Mouse (Mus musculus) spleen, postnatal 4 days (tissue): Measurements from ENCODE around the gene Olfr910.
A peak's percentile ranks its signal among the peaks of the same experiment; 100 is the strongest.

Experiments used
- DNase-seq, 2 experiments: peaks; one replicate each; pipeline ENCODE4 v3.0.0; 2022; ENCODE audit warnings: low spot score in 2 of 2

The Olfr910 gene

DNA sequence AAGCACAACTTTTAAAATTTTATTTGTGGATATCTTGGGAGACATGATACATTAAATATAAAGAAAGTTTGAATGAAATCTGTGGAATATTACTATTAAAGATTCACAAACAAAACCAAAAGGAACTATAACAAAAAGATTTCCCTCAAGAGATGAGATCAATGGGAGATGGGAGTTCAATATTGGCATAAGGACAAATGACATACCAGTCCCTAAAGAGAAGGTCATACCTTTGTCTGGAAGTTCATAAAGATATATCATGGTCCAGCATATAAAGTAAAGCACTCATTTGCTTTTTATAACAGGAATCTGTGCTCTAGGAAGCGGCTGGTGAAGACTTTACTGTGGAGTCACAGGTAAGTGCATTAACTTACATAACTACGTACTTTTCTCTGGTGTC lies at the start of gene Olfr910:
Gene Olfr910 (plus strand): TSS at position 301 of the 400 bp plus-strand sequence.
- DNase-seq = no peak

DNA sequence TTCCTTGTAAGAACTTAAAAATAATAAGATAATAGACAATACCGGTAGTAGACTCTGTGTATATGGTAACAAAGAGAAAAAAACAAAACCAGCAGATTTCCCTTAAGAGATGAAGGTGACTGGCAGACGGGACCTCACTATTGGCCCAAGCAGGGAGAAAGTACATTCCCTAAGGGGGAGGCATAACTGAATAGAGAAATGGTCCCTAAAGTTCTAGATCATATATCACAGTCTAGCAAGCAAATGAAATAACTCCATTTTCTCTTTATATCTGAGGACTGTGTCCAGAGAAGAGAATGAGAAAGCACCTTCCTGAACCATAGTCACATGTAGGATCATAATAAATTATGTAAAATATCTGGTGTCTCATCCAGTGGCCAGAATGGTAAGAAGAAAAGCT lies 42.1 kb upstream of the Olfr910 start, which contains the start of gene Olfr907:
Gene Olfr907 (plus strand): TSS at position 301 of the 400 bp plus-strand sequence.
- DNase-seq = no peak

DNA sequence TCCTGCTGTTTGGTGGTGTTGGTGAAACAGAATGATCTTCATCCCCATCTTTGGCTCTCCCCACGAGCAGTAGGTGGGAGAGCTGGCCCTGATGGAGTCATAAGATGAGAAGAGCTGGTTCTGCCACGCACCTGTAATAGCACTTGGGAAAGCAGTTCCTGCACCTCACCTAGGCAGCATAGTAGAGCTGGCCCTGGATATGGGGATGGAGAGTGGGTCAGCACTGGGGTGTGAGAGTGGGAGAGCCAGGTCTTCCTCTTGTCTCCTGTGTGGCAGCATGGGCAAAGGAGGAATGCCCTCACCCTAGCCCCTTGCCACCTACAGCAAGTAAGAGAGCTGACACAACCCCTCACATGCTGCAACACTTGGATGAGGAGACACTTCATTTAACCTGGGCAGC lies 25.3 kb upstream of the Olfr910 start:
- peak; percentile 7 to 50 for DNase-seq

DNA sequence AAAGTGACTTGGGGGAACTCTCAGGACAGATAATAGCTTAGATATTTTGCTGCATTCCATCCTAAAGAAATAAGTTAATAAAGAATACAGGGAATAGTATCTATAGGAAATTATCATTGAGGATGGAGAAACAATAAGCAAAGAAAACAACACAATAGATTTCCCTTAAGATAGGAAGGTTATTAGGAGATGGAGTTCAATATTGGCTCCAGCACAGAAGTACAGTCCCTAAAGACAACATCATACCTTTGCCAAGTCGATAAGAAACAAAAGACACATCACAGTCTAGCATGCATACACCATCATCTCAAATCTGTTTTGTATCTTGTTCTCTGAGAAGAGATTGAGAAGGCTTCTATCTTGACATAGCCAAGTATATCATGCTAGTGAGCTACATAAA lies 16.4 kb upstream of the Olfr910 start, which contains the start of gene Olfr911-ps1:
Gene Olfr911-ps1 (plus strand): TSS at position 301 of the 400 bp plus-strand sequence.
- no peak for DNase-seq

DNA sequence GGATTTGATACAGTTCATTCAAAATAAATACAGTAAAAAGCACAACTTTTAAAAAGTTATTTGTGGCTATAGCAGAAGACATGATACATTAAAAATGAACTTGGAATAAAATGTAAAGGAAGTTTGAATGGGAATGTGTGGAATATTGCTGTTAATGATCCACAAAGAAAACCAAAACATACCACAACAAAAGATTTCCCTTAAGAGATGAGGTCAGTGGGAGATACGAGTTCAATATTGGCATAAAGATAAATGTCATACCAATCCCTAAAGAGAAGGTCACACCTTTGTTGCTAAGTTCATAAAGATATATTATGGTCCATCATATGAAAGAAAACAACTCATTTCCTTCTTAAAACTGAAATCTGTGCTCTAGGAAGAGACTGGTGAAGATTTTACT lies 42.2 kb downstream of the Olfr910 start, which contains the start of gene Olfr912:
Gene Olfr912 (plus strand): TSS at position 301 of the 400 bp plus-strand sequence.
- DNase-seq = no peak
